Mouse (Mus musculus) erythroblast, embryonic 14.5 days (primary cell): ENCODE measurements around the gene Golga4.

ENCODE experiments used
- GATA1 ChIP-seq: IDR thresholded peaks from 2 replicates; pipeline ENCODE4 v1.6.1; 2012; ENCODE audit warnings: low read length, inconsistent platforms, mixed read lengths
- TAL1 ChIP-seq: IDR thresholded peaks from 3 replicates; pipeline ENCODE4 v1.6.1; 2012; ENCODE audit warnings: low read length, inconsistent platforms, mixed read lengths

GRCm38 (mm10) chr9:118607701-118608401 is 101.8 kb downstream of the Golga4 start:
- TF ChIP-seq GATA1 (no peak), TAL1 (no peak)
